Mouse (Mus musculus) liver, adult 2 months (tissue): ENCODE results near the gene Txndc16. TPM values are rescaled to one million over a fixed set of nuclear protein-coding genes. Genes with fewer than 3 reads are reported as not detected.

Experiments used
- DNase-seq: peaks from one replicate; pipeline ENCODE4 v3.0.0-alpha.2; 2011; ENCODE audit warnings: low read depth, low spot score; ENCODE audit errors: extremely low read depth
- H3K27ac ChIP-seq: fragments of 200-500 bp; replicated peaks from 2 replicates; pipeline ENCODE4 v1.5.1; 2012; ENCODE audit warnings: low read depth, mild to moderate bottlenecking, control low read depth, inconsistent platforms, low read length; ENCODE audit not compliant: insufficient read depth
- H3K27me3 ChIP-seq: fragments of 200-500 bp; 2 replicates; pipeline ENCODE4 v1.6.1; 2012; ENCODE audit warnings: mild to moderate bottlenecking, moderate library complexity, low read length, inconsistent platforms; ENCODE audit not compliant: control insufficient read depth, insufficient read depth
- H3K36me3 ChIP-seq: fragments of 200-500 bp; 2 replicates; pipeline ENCODE4 v1.6.1; 2012; ENCODE audit warnings: low read length, inconsistent platforms; ENCODE audit not compliant: control insufficient read depth, insufficient read depth
- H3K4me1 ChIP-seq: fragments of 200-500 bp; 2 replicates; pipeline ENCODE4 v1.6.1; 2011; ENCODE audit warnings: low read length; ENCODE audit not compliant: control insufficient read depth, insufficient read depth
- H3K4me3 ChIP-seq: fragments of 200-500 bp; 2 replicates; pipeline ENCODE4 v1.5.1; 2011; ENCODE audit warnings: low read depth, mild to moderate bottlenecking, control low read depth, low read length, moderate library complexity; ENCODE audit not compliant: insufficient read depth
- H3K79me2 ChIP-seq: fragments of 200-500 bp; 2 replicates; pipeline ENCODE4 v1.6.1; 2012; ENCODE audit warnings: inconsistent platforms, mild to moderate bottlenecking, low read length, moderate library complexity; ENCODE audit not compliant: control insufficient read depth, insufficient read depth
- H3K9ac ChIP-seq: fragments of 200-500 bp; 2 replicates; pipeline ENCODE4 v1.6.1; 2012; ENCODE audit warnings: low read depth, mild to moderate bottlenecking, control low read depth, inconsistent platforms, low read length
- CTCF ChIP-seq: fragments of 200-500 bp; IDR thresholded peaks from 2 replicates; pipeline ENCODE4 v1.5.1; 2011; ENCODE audit warnings: low read depth, low read length, control low read depth
- POLR2A ChIP-seq: fragments of 200-500 bp; IDR thresholded peaks from 2 replicates; pipeline ENCODE4 v1.6.1; 2011; ENCODE audit warnings: low read length, control low read depth; ENCODE audit not compliant: insufficient read depth; ENCODE audit errors: extremely low read depth
- WGBS: fragments of 180-500 bp; shearing (Covaris S2); methylation state at CpG from one replicate; pipeline ENCODE4 v1.1.7; 2018; 5-methylcytosine and 5-hydroxymethylcytosine counted together
- polyA plus RNA-seq: library from polyadenylated mRNA; depleted of rRNA; stranded (reverse); fragments of >200 nt; gene quantifications from 2 replicates; pipeline ENCODE4 v1.2.3, GENCODE M21; 2012
- total RNA-seq: library from RNA; depleted of rRNA; stranded (reverse); fragments of >200 nt; gene quantifications from 2 replicates; pipeline ENCODE4 v1.2.3, GENCODE M21; 2014

The Txndc16 gene
- total and polyA plus RNA-seq, 2 experiments: 0.81 to 10.3 TPM

- H3K27ac ChIP-seq: no peak overlapping the region
- no peaks in the 10 kb centered on the region for H3K36me3 ChIP-seq
- H3K27me3 ChIP-seq: no peaks in the 10 kb centered on the region
- 75% methylated on average over 17 of the region's 17 CpGs for WGBS
- no peaks in the 10 kb centered on the region for H3K4me1 ChIP-seq
- no peak overlapping the region for H3K9ac ChIP-seq
- no peak overlapping the region for H3K4me3 ChIP-seq
- H3K79me2 ChIP-seq: no peaks in the 10 kb centered on the region
- no peak for TF ChIP-seq POLR2A
- TF ChIP-seq CTCF: no peak
- DNase-seq: no peak
These were observed 79.6 kb downstream of the Txndc16 start for GRCm38 (mm10) chr14:45140344-45141080.

DNA sequence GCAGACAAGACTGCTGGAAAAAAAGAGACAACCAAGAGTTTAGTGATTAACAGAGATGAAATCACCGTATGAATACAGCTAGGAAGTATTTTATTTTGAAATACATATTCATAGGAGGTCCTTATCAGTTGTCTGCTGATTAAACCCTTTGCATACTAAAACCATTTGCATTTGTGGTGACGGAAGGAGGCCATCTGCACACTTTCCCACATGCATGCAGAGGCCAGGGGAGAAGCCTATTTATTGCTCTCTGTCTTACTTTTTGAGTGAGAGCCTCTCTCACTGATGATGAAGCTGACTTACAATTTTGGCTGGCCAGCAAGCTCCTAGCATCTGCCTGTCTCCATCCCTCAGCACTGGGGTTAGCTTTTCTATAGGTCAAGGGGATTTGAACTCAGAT, 84.2 kb downstream of the Txndc16 start:
- Histone ChIP-seq H3K79me2 (no peaks in the 10 kb centered on the region), H3K36me3 (no peaks in the 10 kb centered on the region), H3K27me3 (no peaks in the 10 kb centered on the region), H3K4me3 (no peak overlapping the region), H3K4me1 (no peaks in the 10 kb centered on the region), H3K27ac (no peak overlapping the region), H3K9ac (no peak overlapping the region)
- TF ChIP-seq POLR2A (no peak), CTCF (no peak)
- no peak for DNase-seq
- WGBS: 90% methylated on average over 2 of the region's 2 CpGs

DNA sequence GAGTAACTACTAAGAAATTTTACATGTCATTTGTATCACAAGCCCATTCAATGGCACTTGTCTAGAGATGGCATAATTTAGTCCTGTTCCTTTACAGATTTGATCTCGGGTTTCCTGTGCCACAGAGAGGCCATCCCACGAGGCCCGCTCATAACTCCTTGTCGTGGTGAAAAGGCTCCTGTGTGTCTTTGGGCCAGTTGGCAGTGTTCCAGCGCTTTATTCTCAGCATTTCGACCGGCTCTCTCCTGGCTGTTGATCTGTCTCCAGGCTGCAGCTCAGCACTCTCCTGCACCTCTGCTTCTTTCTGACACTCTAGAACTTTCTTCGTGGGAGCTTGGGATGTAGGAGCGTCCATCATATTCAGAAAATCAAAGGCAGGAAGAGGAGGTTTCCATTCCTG, 84.6 kb downstream of the Txndc16 start:
- H3K9ac ChIP-seq: no peak overlapping the region
- TF ChIP-seq CTCF (no peak), POLR2A (no peak)
- H3K27ac ChIP-seq: no peak overlapping the region
- no peak for DNase-seq
- H3K4me1 ChIP-seq: no peaks in the 10 kb centered on the region
- H3K79me2 ChIP-seq: no peaks in the 10 kb centered on the region
- H3K27me3 ChIP-seq: no peaks in the 10 kb centered on the region
- no peaks in the 10 kb centered on the region for H3K36me3 ChIP-seq
- WGBS: 73% methylated on average over 9 of the region's 9 CpGs
- no peak overlapping the region for H3K4me3 ChIP-seq

DNA sequence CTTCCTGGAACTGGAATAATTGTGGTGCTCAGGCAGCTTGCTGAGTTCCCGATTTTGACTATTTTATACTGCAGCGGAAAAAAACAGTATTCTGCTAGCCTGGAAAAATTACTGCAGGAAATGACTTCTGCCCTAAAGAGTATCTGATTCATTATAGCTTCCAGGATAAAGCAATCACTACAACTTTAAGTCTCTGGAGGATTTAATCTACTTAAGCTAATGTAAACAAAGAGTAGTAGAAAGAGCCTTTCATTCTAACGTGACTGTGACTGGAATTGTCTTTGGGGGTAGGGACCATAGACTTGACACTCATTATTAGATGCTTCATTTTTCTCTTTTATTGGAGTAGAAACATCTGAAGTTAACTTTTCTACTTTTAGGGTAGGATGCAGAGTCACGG, 101.8 kb downstream of the Txndc16 start:
- 58% methylated on average over 4 of the region's 4 CpGs for WGBS

GRCm38 (mm10) chr14:45102201-45102600, 117.9 kb downstream of the Txndc16 start:
- H3K27me3 ChIP-seq: no peaks in the 10 kb centered on the region
- H3K9ac ChIP-seq: no peak overlapping the region
- H3K36me3 ChIP-seq: no peaks in the 10 kb centered on the region
- WGBS: 82% methylated on average over 8 of the region's 8 CpGs
- H3K27ac ChIP-seq: no peak overlapping the region
- DNase-seq: no peak
- no peak overlapping the region for H3K4me3 ChIP-seq
- H3K4me1 ChIP-seq: no peaks in the 10 kb centered on the region
- no peak for TF ChIP-seq POLR2A
- no peak for TF ChIP-seq CTCF
- no peaks in the 10 kb centered on the region for H3K79me2 ChIP-seq

More for the DNA sequence above, 101.8 kb downstream of the Txndc16 start:
- Histone ChIP-seq H3K4me1 (no peaks in the 10 kb centered on the region), H3K36me3 (no peaks in the 10 kb centered on the region), H3K27me3 (no peaks in the 10 kb centered on the region), H3K79me2 (no peaks in the 10 kb centered on the region), H3K27ac (no peak overlapping the region), H3K4me3 (no peak overlapping the region), H3K9ac (no peak overlapping the region)
- no peak for DNase-seq
- TF ChIP-seq POLR2A: no peak
- TF ChIP-seq CTCF: no peak

- Histone ChIP-seq H3K4me3 (no peak overlapping the region), H3K79me2 (no peaks in the 10 kb centered on the region), H3K4me1 (no peaks in the 10 kb centered on the region), H3K27ac (no peak overlapping the region), H3K27me3 (no peaks in the 10 kb centered on the region), H3K36me3 (no peaks in the 10 kb centered on the region), H3K9ac (no peak overlapping the region)
- TF ChIP-seq CTCF (no peak), POLR2A (no peak)
- WGBS: 65% methylated on average over 3 of the region's 3 CpGs
- DNase-seq: no peak
These were observed 127.8 kb downstream of the Txndc16 start for GRCm38 (mm10) chr14:45092327-45092726.
